Mouse (Mus musculus) MEL (cell line): ENCODE results near the gene Tmem79.

Experiments used
- CHD2 ChIP-seq: IDR thresholded peaks from 2 replicates; pipeline ENCODE4 v1.6.1; 2011; ENCODE audit warnings: low read length, improper control_type of control experiment
- CTCF ChIP-seq, 3 experiments: IDR thresholded peaks in 2 of 3; conservative IDR thresholded peaks in 1 of 3; 2 replicates each; pipeline ENCODE4 v1.5.1; 2011 to 2012; ENCODE audit warnings: low read length in 3 of 3, low read depth in 2 of 3, mild to moderate bottlenecking in 2 of 3, improper control_type of control experiment in 1 of 3, inconsistent platforms in 1 of 3, mixed read lengths in 1 of 3, moderate library complexity in 1 of 3; ENCODE audit not compliant: control insufficient read depth in 1 of 3, insufficient read depth in 1 of 3, poor library complexity in 1 of 3, severe bottlenecking in 1 of 3
- E2F4 ChIP-seq: IDR thresholded peaks from 2 replicates; pipeline ENCODE4 v1.6.1; 2011; ENCODE audit warnings: low read depth, low read length, improper control_type of control experiment, borderline replicate concordance
- ELF1 ChIP-seq: IDR thresholded peaks from 2 replicates; pipeline ENCODE4 v1.6.1; 2014; ENCODE audit warnings: low read depth, mild to moderate bottlenecking, inconsistent platforms, low read length, improper control_type of control experiment, moderate library complexity
- MAFK ChIP-seq: IDR thresholded peaks from 2 replicates; pipeline ENCODE4 v1.6.1; 2011; ENCODE audit warnings: low read depth, mild to moderate bottlenecking, low read length, improper control_type of control experiment, borderline replicate concordance

GRCm38 (mm10) chr3:88331282-88331681, 4.7 kb downstream of the Tmem79 start:
- TF ChIP-seq MAFK (no peak), CTCF (IDR thresholded peaks at IDR 0.05 in 2 of 3, conservative IDR thresholded peaks at IDR 0.05 in 1 of 3; ENCODE audit: control insufficient read depth in 1 of 3, insufficient read depth in 1 of 3, low read depth in 2 of 3, low read length in 3 of 3, poor library complexity in 1 of 3, severe bottlenecking in 1 of 3) (peak; percentile 92 to 94 (median 93)), CHD2 (no peak), ELF1 (no peak), E2F4 (no peak)
